Mouse (Mus musculus): ENCODE measurements around the gene Fbxw17. TPM values are rescaled to one million over a fixed set of nuclear protein-coding genes. Genes with fewer than 3 reads are reported as not detected.

The Fbxw17 gene
- polyA plus RNA-seq (2014; fragmentation: Illumina TruSeq; extraction: RNeasy Lipid Tissue Mini Kit (QIAGEN cat#74804); ENCODE audit: low read depth, low replicate concordance), result 7.0 TPM

DNA sequence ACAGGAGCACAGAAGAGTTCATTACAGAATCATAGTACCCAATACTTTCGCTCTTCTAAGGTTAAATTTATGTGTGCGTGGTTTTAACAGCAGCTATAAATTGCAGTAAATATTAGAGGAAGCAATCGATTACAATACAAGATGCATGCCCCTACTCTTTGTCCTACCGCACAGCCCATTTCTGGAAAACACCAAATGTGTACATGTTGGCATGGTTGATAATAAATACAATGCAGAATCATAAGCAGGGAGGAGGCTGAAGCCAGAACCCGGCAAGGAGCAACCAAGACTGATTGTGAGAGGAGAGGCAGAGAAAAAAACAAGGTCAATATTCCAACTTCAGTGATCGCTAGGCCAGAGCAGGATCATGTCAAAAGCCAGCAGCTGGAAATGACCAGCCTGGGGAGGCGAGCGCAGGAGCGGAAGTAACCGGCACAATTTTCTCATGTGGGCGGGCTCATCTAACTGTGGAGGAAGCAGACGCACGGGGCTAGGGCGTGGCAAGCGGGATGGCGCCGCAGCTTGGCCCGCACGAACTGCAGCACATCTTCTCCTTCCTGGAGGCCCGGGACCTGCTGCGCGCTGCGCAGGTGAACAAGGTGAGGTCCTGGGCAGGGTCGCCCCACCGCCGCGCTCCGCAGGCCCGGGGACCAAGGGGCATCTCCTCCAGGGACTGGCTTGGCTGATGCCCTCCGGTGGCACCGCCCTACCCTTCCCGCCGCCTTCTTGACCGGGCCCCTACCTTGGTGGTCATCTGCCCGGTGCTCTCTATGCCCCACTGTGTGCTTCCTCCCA, at the start of gene Fbxw17:
Gene Fbxw17, plus strand, starts transcription at position 476 of the 795 bp plus-strand sequence.

DNA sequence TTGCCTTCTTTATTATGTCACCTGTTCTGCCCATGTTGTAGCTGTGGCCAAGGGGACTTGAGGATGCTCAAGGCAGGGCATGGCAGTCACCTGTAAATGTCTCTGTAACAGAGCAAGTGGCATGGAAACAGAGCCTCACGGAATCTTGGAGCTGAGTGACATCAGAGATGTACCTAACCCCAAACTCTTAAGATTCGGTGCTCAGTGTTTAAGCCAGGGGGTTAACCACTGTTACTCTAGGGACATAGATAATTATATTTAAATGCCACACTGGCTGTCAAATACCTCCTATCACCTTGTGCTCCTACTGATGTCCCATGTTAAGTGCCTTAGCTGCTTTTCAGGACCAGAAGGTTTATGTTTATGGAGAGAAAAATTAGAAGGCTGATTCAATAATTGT, 26.1 kb downstream of the Fbxw17 start, which contains the start of gene Gm47429:
Gene Gm47429, minus strand, starts transcription at position 101 of the 400 bp plus-strand sequence.

DNA sequence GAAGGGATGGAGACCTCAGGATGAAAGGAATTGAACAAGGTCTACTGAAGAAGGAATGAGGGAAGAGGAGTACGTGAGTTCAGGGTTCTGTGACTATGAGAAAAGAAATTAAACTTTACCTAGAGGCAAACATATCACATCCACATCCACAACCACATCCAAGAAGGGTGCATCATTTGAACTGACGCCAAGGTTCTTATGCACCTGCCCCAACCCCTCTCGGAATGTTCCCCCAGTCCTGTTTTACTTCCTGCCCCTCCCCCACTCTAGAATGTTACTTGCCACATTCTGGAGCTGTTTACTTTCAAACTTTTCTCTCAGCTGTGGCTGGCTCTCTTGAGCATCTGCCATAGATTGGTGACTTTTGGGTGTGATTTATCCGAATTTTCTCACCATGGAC, 49.3 kb downstream of the Fbxw17 start, which contains the start of gene Nutm2:
Gene Nutm2, plus strand, starts transcription at position 301 of the 400 bp plus-strand sequence.

Other genes starting within 250 kb of the Fbxw17 start
- 7.0 TPM for gene Gm906, start 167.6 kb upstream of the Fbxw17 start, polyA plus RNA-seq (2014; fragmentation: Illumina TruSeq; extraction: RNeasy Lipid Tissue Mini Kit (QIAGEN cat#74804); ENCODE audit: low read depth, low replicate concordance)
- gene Gm47429, start 26.0 kb downstream of the Fbxw17 start, polyA plus RNA-seq (2014; fragmentation: Illumina TruSeq; extraction: RNeasy Lipid Tissue Mini Kit (QIAGEN cat#74804); ENCODE audit: low read depth, low replicate concordance), result 268 TPM
- 1.3 TPM for gene Nutm2, start 49.4 kb downstream of the Fbxw17 start, polyA plus RNA-seq (2014; fragmentation: Illumina TruSeq; extraction: RNeasy Lipid Tissue Mini Kit (QIAGEN cat#74804); ENCODE audit: low read depth, low replicate concordance)
- 8.3 TPM for gene Gm904, start 225.4 kb downstream of the Fbxw17 start, polyA plus RNA-seq (2014; fragmentation: Illumina TruSeq; extraction: RNeasy Lipid Tissue Mini Kit (QIAGEN cat#74804); ENCODE audit: low read depth, low replicate concordance)